Mouse (Mus musculus) c-Kit-negative CD71-positive TER-119-positive erythroid progenitor cells, embryonic 14.5 days (primary cell): ENCODE results near the gene Gfi1b.
A peak's percentile ranks its signal among the peaks of the same experiment; 100 is the strongest.

Experiments used
- DNase-seq: peaks from one replicate; pipeline ENCODE4 v3.0.0-alpha.2; 2013; ENCODE audit warnings: low read depth, low spot score

The Gfi1b gene

DNA sequence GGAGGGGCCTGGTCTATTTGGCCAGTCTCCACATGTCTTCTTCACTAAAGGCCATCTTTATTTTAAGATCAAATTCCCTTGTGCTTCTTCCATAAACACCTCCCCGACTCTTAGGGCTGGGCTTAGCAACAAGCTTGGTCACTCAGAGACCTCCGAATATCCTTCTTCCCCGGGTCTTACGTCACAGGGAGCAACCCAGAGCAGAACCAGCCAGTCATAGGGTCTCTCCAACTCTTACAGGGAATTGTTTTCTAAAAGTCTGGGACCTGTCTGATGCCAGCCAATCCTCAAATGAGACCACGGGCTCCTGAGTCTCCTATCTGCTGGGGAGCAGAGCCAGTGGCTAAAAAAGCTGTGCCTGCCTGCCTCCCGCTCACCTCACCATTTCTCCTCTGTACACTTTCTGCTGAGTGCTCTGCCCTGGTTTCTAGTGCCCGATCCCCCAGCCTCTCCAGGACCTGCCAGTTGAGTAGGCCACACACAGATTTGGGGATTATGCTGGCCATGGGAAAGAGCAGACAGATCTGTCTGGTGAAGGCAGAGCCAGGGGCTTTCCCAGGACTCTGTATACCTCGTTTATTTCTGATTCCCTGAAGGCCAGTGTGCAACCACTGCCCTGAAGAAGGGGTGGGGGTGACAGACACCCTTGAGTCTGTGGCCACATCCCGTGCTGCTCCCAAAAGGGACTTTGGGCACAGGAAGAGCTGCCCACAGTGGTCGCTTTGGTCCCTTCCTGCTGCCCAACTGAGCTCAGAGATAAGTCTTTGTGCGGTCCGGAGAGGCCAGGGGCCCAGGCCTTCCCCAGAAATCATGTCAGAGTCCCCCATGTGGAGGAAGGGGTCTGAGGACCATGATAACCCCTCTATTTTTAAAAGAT, 22.9 kb downstream of the Gfi1b start:
- no peak for DNase-seq

DNA sequence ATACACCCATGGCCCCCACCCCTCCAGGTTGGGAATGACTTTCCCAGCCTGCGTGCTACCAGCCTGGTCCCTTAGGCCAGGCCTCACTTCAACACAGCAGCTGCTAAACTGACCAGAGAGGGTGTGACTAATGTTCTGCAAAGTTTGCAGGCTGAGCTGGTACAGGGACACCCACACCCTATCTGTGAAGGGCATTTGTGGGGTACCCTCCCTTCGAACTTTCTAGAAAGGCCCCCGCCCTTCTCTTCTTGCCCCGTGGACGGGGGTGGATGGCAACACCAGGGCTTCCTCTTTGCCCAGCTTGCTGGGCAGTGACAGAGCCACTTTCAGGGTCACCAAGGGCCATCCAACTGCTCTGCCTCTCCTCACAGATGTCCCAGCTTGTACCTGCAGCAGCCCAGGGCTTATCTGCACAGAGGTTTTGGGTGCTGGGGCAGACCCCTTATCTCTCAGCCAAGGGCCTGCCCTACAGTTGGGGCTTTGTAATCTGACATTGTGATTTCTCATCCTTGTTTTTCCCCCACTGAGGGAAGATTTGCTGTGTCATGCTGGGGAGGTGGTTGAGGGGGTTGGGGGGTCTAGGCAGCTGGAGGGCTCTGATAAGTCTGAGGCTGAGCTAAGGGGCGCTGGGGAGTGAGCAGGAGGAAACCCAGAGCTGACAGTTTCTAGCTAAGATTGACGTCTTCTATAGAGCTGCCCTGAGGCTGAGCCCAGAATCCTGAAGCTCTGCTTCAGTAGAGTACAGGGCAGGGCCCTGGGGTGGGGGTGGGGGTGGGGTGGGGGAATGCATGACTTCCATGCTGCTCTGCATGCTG, 23.8 kb downstream of the Gfi1b start:
- DNase-seq, result no peak

DNA sequence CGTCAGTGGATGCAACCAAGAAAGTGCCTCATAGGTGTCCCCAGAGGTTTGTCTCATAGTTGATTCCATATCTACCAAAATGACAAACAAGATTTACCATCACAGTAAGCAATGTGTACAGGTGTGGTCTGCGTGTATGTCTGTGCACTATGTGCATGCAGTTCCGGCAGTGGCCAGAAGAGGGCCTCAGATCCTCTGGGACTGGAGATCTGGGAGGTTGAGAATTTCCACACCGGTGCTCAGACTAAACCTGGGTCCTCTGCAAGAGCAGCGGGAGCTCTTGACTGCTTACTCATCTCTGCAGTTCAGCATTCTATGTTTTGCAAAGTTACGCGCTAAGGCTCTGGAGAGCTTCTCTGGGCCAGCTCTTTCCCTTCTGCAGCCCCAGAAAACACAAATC, 24.8 kb downstream of the Gfi1b start:
- peak; percentile 75 for DNase-seq

DNA sequence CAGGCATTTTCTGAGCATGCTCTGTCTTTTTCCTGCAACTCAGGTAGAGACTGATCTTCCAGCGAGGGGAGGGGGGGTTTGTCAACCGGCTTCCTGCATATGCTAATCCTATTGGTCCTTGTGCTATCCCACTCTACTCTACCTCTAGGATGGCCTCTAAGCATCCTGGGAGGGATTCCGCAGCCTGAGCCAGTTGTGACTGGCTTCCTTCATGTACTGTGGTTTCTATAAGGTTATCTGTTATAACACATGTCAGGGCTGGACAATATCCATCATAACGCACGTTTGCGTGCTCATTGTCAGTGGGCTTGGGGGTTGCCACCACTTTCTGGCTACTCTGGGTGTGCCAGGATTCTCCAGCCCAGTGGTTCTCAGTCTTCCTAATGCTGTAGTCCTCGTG, 25.8 kb downstream of the Gfi1b start:
- DNase-seq, result no peak

DNA sequence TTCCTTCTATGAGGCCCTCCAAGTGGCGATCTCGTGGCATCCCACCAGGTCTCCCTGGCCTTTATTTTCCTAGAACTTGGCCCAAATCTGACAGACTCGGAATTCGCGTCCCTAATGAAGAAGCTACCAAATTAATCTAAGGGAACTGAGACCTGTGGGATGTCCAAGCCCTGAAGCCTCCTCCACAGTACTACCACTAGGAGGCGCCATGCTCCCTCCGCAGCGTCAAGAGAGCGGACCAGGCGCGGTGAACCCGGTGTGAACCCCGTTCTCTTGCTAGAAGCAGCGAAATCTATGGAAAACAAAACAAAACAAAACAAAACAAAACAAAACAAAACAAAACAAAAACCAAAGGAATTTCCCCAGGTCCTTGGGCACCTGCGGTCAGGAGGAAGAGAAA, 29.0 kb downstream of the Gfi1b start:
- DNase-seq, result peak; percentile 75

DNA sequence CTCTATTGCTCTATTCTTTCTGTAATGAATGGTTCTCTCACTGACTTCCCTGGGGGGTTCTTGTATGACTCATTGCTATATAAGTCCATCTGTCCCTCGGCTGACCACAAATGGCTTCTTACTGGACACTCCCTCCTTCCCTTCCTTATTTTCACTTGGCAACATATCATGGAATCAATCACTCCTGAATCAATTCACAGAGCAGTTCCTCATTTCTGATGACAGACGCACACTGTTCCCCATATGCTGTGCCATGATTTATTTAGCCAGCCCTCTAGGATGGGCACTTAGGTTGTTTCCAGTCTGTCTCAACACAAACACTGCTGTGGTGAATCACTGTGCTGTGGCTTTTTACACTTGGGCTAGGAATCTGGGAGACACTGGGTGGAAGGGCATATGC, 30.3 kb downstream of the Gfi1b start:
- DNase-seq, result no peak

DNA sequence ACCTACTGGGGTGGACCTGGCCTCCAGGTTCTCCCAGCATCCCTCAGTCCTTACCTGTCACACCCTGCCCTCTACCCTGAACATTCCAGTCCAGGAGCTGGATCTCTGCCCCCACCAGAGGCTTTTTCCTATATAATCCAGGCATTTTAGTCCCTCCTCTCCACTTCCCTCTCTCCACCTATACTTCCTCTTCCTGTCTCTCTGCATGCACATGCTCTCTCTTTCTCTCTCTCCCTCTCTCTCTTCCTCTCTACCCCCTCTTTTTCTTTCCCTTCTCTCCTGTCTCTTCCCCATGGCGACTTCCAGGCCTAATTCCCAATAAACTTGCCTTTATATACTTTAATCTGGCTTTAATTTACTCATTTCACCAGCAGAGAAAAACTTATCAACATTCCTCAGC, 33.2 kb downstream of the Gfi1b start:
- no peak for DNase-seq

DNA sequence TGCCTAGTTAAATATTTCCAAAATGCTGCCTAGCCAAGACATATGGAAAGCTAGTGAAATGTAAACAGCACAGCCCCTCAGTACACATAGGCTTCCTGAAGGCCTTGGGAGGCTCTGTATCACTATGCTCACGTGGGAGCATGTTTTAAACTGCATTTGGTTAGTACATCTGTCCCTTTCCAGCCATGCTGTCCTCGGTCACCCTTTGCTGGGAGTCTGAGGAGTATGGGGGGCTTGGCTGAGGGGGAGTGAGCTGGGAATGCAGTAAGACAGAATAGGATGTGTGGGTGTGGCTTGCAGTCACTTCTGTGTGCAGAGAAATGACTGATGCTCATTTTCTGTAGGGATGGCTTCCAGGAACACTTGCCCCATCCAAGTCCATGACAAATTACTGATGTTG, 36.1 kb downstream of the Gfi1b start:
- DNase-seq, result no peak

DNA sequence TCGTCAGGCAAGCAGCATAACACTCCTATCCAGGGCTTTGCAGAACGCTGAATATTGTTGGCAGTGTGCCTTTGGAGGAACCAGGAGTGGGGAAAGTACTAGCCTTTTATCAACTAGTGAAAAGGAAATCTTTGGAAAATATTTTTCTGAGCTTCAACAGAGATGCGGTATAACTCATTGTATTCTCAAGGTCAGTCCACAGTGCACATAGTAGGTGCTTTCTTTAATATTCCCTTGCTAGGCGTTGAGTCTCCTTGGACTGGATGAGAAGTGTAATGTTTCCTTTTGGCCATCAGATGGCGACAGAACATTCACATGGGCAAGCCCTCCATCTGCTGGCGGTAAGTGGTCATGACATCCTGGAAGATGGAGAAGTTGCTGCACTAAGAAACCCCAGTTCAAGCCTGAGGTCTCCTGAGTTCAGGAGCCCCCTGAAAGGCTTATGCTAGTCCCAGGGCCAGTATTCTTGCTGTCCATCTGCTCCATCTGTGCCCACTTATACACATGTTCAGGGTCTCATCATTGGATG, 36.7 kb downstream of the Gfi1b start:
- DNase-seq, result peak; percentile 81

DNA sequence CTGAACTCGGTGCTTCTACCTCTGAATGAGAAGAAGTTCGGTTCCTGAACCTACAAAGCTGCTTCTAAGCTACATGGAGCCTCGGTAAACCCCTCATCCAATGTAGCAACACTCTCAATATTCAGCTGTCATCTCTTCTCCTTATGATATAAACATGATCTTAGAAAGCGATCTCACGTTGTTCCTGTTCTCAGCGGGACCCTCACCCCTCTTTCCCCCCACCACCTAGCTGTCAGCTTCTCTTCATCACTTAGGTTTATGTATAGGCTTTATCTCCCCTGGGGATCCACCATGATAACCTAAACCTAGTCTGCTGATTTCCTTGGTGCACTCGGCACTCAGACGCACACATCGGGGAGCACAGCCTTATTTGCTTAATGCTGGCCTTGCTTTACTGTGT, 38.1 kb downstream of the Gfi1b start, which contains the start of gene Gtf3c5:
Gtf3c5 (minus strand) TSS at position 101 of the 400 bp plus-strand sequence.
- DNase-seq, result no peak

DNA sequence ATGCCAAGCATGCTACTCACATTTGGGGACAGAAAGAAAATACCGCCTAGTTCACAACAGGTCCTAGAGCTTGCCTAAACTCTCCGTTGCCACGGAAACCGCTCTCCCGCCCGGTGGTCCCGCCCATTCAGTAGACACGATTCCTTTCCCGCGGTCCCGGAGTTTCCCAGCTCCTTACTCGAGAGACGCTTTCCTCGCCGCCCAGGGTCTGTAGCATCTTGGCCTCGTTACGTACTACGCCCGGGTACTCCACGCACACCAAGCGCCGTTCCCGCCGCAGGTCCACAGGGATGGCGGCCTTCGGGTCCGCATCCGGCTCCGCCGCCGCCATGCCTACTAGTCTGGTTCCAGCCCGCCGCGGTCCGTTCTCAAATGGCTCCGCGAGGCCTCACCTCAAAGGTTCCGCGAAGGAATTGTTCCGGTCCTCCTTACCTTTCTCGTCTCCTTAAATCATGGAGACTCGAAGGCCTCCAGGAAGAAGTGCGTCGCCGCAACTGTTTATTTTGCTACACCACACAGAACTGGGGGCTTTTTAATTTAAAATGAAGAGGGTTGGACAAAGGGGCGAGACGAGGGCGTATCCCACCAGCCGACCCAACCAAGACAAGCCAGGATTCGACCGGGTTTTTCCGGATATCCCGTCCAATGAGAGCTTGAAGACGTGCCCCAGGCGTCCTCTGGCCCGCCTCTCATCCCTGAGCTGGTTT, 39.0 kb downstream of the Gfi1b start:
- peak; percentile 84 for DNase-seq

DNA sequence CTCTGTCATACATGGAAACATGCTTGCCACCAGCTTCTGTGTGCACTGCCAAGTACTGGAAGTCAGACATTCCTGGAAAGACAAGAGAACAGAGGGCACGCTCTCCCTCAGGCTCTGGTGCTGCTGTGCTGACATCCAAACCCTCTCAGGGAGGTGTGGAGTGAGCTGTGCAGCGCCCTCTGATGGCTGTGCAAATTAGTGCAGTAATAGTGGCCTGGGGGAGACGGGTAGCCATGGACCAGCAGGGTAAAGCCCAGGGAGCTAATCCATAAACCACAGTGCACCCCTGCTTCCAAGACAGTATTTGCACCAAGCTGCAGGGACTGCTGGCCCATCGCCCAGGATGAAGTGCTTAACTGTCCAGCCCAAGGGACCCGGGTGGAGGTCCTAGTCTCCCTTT, 43.8 kb downstream of the Gfi1b start:
- DNase-seq, result no peak

DNA sequence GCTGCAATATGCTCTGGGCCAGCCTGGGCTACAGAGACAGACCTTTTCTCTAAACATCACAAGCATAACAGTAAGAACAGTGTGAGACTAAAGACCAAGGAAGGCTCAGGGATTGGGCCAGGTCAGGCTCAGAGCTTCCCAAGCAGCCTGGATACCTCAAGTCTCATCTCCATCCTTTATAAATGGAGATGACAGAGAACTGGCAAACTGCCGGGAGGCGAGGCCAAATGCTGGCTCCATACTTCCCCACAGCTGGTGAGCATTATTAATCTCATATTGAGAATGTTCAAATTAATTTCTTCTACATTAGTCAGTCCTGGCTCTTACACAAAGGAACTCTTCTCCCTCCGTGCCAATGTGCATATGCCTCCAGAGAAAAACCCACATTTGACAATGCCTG, 45.0 kb downstream of the Gfi1b start:
- DNase-seq, result no peak

DNA sequence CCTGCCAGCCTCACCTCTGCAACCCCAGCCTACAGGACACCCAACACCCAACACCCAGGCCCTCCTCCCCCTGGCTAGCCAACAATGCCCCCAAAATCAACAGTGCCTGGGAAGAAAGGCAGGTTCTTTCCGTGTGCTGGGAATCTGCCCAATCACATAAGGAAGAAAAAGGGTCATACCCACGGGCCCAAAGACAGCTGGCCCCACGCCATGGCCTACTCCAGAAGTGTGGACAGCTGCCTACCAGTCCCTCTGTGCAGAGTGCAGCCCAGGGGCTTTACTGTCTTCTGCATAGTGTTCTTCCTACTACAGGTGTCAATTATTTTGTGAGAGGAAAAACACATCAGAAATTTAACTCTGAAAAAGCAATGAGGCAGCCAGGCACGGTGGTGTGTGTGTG, 46.4 kb downstream of the Gfi1b start:
- no peak for DNase-seq

DNA sequence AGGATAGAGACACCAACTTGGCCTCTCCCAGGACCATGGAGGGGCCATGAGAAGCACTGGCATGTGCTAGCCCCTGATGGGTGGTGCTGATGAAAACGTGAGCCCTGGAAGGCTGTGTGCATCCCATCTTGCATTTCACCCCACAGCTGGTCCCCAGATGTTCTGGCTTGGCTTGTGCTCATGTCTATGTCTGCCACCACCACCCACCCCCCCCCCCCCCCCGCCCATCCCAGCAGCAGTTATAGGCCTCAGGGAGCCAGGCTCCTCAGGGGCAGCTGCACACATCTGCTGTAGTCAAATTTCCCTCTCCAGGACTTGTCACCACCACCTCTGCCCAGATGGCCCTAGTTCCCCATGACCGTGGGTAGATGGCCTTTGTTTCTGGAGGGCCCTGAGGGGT, 51.9 kb downstream of the Gfi1b start:
- DNase-seq, result no peak

DNA sequence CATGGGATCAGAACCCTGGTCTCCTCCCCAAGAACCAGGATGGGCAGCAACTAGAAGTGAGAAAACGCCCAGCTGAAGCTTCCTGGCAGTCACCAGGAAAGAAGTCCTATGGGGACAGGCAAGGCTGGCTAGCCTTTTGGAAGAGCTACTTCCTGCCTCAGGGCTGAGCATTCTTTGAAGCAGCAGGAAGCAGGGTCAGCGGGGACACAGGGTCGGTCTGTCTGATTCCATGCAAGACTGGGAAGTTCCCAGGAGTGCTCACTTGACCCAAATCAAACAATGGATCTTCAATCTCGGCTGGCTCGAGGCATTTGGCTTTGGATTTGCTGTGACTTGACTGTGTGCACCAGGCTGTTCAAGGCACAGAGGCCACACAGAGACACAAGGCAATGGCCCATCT, 55.2 kb downstream of the Gfi1b start:
- no peak for DNase-seq

DNA sequence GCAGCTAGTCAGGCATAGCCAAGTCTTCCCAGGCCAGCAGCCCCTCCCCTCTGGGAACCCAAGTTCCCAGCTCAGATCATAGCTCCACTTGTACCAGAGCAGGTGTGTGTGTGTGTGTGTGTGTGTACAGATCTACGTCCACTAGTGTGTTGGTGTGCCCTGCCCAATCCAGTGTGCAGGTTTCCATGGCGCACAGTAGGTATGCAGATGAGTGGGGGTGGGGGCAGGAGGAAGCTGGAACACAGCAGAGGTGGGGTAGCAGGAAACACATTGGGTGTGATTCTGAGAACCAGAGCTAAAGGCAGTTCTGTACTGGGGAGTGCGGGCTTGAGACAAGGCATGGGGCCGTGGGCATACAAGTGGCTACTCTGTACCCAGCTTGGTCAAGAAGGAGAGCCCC, 57.4 kb downstream of the Gfi1b start:
- DNase-seq, result no peak

DNA sequence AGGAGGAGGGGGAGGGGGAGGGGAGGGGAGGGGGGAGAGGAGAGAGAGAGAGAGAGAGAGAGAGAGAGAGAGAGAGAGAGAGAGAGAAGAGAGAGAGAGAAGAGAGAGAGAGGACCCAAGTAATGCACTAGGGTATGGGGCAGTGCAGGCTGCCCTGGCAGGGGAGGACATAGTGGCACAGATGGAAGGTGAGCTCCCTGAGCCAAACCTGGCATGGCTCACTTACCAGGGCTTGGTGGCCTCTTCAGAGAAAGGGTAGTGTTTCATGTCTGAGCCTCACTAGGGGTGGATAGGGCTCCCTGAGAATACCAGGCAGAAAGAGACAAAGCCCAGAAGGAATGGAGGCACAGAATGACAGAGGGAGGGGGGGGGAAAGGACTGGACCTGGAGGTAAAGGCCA, 58.0 kb downstream of the Gfi1b start:
- DNase-seq, result no peak

DNA sequence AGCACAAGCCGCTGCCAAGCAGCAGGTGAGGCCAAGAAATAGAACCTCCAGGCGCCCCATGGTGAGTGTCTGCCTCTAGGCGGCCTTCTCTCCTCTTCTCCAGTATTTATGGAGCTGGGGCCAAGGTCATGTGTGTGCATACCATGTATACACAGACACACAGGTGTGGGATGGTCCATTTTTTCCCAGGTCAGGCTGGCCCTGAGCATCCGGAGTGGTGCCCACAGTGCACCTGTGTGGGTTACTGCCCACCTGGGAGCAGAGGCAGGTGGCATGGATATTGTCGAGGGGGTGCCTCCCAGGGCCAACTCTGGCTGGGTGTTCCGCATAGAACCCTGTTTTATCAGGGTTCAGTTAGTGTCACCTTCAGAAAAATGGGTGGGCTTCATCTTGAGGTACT, 58.5 kb downstream of the Gfi1b start, which contains the start of gene Cel:
Cel (minus strand) TSS at position 101 of the 400 bp plus-strand sequence.
- DNase-seq, result no peak
